Mouse (Mus musculus) testis, adult 2 months (tissue): ENCODE measurements around the gene Lrrc8d. TPM values are rescaled to one million over a fixed set of nuclear protein-coding genes. Genes with fewer than 3 reads are reported as not detected.

Source experiments
- H3K27ac ChIP-seq: fragments of 200-500 bp; 2 replicates; pipeline ENCODE4 v1.5.1; 2012; ENCODE audit warnings: low read depth, low read length; ENCODE audit not compliant: control insufficient read depth, insufficient read depth
- H3K27me3 ChIP-seq: fragments of 200-500 bp; 2 replicates; pipeline ENCODE4 v1.6.1; 2012; ENCODE audit warnings: mild to moderate bottlenecking, low read length, moderate library complexity; ENCODE audit not compliant: control insufficient read depth, insufficient read depth
- H3K36me3 ChIP-seq: fragments of 200-500 bp; 2 replicates; pipeline ENCODE4 v1.6.1; 2012; ENCODE audit warnings: mild to moderate bottlenecking, low read length; ENCODE audit not compliant: control insufficient read depth, insufficient read depth
- H3K4me1 ChIP-seq: fragments of 200-500 bp; 2 replicates; pipeline ENCODE4 v1.6.1; 2012; ENCODE audit warnings: low read length; ENCODE audit not compliant: control insufficient read depth, insufficient read depth
- H3K4me3 ChIP-seq: fragments of 200-500 bp; 2 replicates; pipeline ENCODE4 v1.5.1; 2012; ENCODE audit warnings: low read depth, mild to moderate bottlenecking, low read length, moderate library complexity, mixed read lengths; ENCODE audit not compliant: control insufficient read depth
- CTCF ChIP-seq: fragments of 200-500 bp; IDR thresholded peaks from 2 replicates; pipeline ENCODE4 v1.5.1; 2012; ENCODE audit warnings: low read depth, mild to moderate bottlenecking, inconsistent platforms, low read length, moderate library complexity; ENCODE audit not compliant: control insufficient read depth, insufficient read depth, insufficient replicate concordance
- POLR2A ChIP-seq: fragments of 200-500 bp; IDR thresholded peaks from 2 replicates; pipeline ENCODE4 v1.6.1; 2012; ENCODE audit warnings: low read depth, mild to moderate bottlenecking, inconsistent platforms, low read length, moderate library complexity; ENCODE audit not compliant: control insufficient read depth
- polyA plus RNA-seq: library from polyadenylated mRNA; depleted of rRNA; stranded (reverse); fragments of >200 nt; gene quantifications from 2 replicates; pipeline ENCODE4 v1.2.3, GENCODE M21; 2012

Gene Lrrc8d
- polyA plus RNA-seq, 1 experiment: 4.8 TPM

DNA sequence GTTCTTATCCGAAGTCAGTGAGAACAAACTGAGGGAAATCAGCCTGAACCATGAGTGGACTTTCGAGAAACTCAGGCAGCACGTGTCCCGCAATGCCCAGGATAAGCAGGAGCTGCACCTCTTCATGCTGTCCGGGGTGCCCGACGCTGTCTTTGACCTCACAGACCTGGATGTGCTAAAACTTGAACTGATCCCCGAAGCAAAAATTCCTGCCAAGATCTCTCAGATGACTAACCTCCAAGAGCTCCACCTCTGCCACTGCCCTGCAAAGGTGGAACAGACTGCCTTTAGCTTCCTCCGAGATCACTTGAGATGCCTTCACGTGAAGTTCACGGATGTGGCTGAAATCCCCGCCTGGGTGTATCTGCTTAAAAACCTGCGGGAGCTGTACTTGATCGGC, 113.3 kb downstream of the Lrrc8d start:
- Histone ChIP-seq H3K36me3 (no peaks in the 10 kb centered on the region), H3K4me1 (no peaks in the 10 kb centered on the region), H3K27ac (no peak overlapping the region), H3K4me3 (no peak overlapping the region), H3K27me3 (no peaks in the 10 kb centered on the region)
- TF ChIP-seq POLR2A (no peak), CTCF (no peak)

DNA sequence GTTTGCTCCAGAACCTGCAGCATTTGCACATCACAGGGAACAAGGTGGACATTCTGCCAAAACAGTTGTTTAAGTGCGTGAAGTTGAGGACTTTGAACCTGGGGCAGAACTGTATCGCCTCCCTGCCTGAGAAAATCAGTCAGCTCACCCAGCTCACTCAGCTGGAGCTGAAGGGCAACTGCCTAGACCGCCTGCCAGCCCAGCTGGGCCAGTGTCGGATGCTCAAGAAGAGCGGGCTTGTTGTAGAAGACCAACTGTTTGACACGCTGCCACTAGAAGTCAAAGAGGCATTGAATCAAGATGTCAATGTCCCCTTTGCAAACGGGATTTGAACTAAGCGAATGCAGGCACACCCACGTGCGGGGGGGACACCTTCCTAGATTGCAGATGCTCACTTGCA, 114.2 kb downstream of the Lrrc8d start:
- TF ChIP-seq CTCF: no peak
- TF ChIP-seq POLR2A: no peak
- H3K27ac ChIP-seq: no peak overlapping the region
- no peaks in the 10 kb centered on the region for H3K4me1 ChIP-seq
- no peaks in the 10 kb centered on the region for H3K27me3 ChIP-seq
- H3K36me3 ChIP-seq: no peaks in the 10 kb centered on the region
- H3K4me3 ChIP-seq: no peak overlapping the region

DNA sequence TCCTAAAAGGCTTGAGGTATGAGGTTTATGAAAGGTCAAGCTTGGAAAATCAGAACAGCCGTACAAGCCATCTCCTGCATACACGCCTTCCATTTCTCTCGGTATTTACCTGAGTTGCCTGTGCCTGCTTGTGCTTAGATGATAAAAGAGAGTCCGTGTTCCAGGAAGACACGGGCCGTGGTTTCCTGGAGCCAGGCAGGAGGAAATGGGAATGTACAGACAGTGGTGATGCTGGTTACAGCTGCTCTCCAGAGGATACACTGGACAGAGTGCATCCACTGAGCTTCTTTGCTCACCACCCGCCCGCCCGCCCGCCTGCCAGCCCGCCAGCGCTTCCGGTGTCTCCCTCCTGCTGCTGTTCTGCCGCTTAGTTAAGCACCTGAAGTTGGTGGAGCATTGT, 116.3 kb downstream of the Lrrc8d start:
- H3K27me3 ChIP-seq: no peaks in the 10 kb centered on the region
- no peaks in the 10 kb centered on the region for H3K36me3 ChIP-seq
- TF ChIP-seq POLR2A: no peak
- no peak for TF ChIP-seq CTCF
- no peak overlapping the region for H3K27ac ChIP-seq
- H3K4me3 ChIP-seq: no peak overlapping the region
- H3K4me1 ChIP-seq: no peaks in the 10 kb centered on the region

DNA sequence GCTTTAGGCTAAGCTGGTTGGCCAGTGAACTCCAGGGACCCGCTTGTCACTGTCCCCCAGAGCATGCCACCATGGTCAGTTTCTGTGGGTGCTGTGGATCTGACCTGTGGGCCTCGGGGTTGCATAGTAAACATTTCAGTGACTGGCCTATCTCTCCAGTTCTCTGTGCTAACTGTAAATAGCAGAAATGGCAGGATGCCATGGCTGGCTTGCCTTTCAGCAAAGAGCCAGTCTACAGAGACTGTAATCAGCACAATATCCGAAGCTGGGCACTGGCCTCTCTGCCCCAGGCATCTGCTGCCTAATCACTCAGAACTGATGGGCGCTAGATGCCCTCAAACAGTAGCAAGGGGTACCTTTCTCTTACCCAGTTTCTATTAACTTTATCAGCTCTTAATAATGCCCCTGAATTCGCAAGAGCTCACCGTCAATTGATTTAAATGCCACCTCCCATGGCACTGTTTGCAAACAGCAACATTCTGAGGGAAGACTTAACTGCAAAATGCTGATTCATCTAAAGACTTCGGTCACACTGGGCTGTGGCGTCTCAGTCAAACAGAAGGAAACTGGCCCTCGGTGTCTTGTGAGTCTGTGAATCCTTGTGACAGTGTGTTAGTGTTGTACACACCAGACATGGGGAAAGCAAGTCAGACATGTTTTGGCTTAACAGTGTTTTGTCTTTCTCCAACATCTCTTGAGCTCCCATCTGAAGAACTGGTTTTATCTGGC, 117.6 kb downstream of the Lrrc8d start:
- Histone ChIP-seq H3K4me3 (no peak overlapping the region), H3K27me3 (no peaks in the 10 kb centered on the region), H3K36me3 (no peaks in the 10 kb centered on the region), H3K27ac (no peak overlapping the region), H3K4me1 (no peaks in the 10 kb centered on the region)
- TF ChIP-seq CTCF (no peak), POLR2A (no peak)

DNA sequence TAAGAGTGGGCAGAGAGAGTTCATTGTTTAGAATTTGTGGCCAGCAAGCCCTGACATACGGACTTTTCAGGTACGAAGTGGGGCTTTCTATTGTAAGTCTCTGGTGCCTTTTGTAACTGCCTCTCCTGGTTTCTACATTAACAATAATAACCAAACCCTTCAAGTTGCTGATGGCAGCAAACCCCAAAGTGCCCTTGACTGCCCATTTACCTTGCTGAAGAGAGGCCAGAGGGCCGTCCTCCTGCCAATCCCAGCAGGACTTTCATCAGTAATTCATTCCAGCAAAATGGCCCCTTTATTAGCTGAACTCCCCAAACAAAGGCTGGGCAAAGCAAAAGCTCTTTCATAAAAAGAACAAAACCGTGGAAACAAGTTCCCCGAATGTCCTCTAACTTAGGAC, 118.6 kb downstream of the Lrrc8d start:
- H3K4me1 ChIP-seq: no peaks in the 10 kb centered on the region
- no peaks in the 10 kb centered on the region for H3K36me3 ChIP-seq
- no peak for TF ChIP-seq POLR2A
- no peak for TF ChIP-seq CTCF
- H3K4me3 ChIP-seq: no peak overlapping the region
- no peak overlapping the region for H3K27ac ChIP-seq
- H3K27me3 ChIP-seq: no peaks in the 10 kb centered on the region

DNA sequence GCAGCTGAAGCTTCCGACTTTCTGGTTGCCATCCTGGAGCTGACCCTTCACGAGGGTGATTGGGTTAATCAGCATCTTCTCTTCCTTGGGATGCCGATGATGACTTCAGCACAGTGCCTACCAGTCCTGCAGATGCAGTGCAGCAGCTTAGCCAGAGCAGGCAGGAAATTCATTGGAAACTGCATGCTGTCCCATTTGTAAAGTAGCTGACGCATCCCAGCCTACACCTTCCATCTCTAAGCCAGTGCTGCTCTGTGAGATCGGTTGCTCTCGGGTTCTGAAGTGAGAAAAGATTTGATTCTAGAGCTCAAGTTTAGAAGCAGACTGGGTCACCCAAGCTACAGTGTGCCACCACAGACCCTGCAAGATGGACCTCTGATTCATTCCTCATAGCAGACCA, 121.6 kb downstream of the Lrrc8d start:
- Histone ChIP-seq H3K4me3 (no peak overlapping the region), H3K4me1 (no peaks in the 10 kb centered on the region), H3K36me3 (no peaks in the 10 kb centered on the region)

DNA sequence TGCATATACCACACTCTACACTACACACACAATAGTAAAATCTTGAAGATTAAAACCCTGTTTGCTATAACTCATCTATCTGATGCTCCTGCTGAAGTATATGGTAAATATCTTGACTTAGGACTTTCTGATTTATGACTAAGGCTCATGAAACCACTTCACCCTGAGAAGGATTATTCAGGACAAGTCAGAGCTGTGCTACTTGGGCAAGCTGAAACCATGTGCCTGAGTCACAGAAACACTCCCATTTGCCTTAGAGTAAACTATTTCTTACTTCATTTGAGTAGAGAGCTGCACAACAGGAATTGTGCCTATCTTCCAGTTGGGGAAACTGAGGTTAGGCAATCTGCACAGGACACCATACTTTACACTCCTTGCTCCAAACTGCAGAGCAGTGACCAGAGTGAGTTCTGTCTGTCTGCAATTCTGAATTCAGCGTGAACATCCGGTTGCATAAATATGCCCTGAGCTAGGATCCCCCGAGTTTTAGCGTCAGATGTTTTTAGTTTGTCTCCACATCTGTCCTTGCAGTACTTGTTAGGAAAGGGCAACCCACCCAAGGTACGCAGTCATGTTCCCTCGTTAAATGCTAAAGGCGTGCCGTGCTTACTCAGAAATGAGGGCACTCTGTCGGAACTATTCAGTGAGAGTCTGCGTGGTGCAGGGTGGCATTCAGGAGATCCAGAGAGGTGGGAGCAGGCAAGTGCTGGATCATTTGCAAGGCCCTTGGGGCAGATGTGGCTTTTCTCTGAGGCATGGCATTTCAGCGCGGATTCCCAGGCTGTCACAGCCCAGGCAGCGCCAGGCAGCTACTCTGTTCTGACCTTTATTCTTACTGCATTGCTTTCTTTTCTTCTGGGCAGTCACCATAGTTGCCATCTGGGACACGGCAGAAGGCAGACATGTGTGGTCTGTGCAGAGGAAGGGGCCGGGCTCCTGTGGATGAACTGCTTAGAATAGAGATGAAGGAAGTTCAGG, 123.0 kb downstream of the Lrrc8d start:
- H3K36me3 ChIP-seq: no peaks in the 10 kb centered on the region
- H3K4me1 ChIP-seq: no peaks in the 10 kb centered on the region
- no peak overlapping the region for H3K27ac ChIP-seq
- no peaks in the 10 kb centered on the region for H3K27me3 ChIP-seq
- H3K4me3 ChIP-seq: no peak overlapping the region
- TF ChIP-seq POLR2A: no peak
- no peak for TF ChIP-seq CTCF

More for the DNA sequence above, 121.6 kb downstream of the Lrrc8d start:
- no peak for TF ChIP-seq CTCF
- no peak for TF ChIP-seq POLR2A
- Histone ChIP-seq H3K27ac (no peak overlapping the region), H3K27me3 (no peaks in the 10 kb centered on the region)
